Mouse (Mus musculus): ENCODE data around the gene Phyh.
"Not testable (repeated sequence)": the region's sequence is repeated elsewhere in the genome, so short reads cannot be mapped to it uniquely, and the experiment has no call there.

The Phyh gene

GRCm38 (mm10) chr2:4921019-4921418 is 2.2 kb downstream of the Phyh start:
- DNase-seq, result no peak

- no peak for DNase-seq
Observed at GRCm38 (mm10) chr2:4922476-4923164, 3.8 kb downstream of the Phyh start.

- DNase-seq, result no peak
Observed at GRCm38 (mm10) chr2:4927391-4927790, 8.6 kb downstream of the Phyh start.

DNA sequence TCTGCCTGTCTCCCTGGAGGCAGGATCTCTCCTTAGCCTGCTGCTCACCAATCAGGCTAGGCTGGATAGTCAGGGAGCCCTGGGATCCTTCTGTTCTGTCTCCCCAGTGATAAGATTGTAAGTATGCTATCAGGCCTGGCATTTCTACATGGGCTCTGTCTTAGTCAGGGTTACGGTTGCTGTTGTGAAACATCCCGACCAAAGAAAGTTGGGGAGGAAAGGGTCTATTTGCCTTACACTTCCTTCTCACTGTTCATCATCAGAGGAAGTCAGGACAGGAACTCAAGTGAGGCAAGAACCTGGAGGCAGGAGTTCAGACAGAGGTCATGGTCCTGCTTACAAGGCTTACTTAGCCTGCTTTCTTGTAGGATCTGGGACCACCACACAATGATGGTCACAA is 10.4 kb downstream of the Phyh start:
- no peak for DNase-seq

DNA sequence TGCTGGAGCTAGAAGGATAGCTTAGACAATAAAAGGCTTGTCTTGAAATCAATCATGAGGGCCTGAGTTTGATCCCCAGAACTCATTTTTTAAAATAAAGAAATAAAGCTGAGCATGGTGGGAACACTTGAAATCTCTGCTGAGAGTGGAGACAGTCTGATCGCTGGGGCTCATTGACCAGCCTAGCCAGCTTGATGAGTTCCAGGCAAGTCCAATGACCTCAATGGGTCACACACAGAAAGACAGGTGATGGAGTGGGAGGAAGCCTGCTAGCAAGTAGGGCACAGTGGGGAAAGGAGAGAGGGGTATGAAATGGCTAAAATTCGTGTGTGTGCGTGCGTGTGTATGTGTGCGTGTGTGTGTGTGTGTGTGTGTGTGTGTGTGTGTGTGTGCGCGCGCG is 15.7 kb downstream of the Phyh start:
- no peak for DNase-seq

- DNase-seq, result no peak
Observed at GRCm38 (mm10) chr2:4937931-4938330, 19.1 kb downstream of the Phyh start.

DNA sequence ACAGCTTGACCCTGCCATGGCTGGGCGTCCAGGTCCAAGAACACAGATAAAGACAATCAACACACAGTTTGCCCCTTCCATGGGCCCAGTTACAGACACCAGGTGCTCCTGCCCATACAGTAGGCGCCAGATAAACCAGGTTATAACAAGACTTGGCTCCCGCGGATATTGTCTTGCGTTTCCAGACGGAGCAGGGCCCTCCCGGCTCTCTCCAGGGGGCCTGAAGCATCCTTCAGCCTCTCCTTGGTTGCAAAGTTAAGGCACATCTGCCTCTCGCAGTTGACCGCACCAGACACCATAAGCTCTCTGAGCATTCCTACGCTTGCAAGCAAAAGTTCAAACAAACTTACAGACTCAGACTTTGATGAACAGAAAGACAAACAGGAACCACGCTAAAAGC is 22.0 kb downstream of the Phyh start:
- no peak for DNase-seq

DNA sequence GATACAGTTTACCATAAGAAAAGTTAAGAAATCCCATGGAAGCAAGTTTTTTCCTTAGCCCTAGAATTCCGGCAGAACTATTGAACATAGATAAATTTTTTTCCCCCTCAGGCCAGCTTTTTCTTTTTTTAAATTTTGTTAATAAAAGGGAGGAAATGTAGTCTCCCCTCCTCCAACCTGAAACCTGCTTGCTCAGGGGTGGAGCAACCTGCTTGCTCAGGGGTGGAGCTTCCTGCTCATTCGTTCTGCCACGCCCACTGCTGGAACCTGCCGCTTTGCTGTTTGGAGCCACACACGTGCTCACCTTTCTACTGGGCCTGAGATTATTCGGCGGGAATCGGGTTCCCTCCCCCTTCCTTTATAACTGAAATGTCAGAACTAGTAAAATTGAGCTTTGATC is 30.9 kb downstream of the Phyh start:
- not testable (repeated sequence) for DNase-seq

GRCm38 (mm10) chr2:4950986-4951385 is 32.2 kb downstream of the Phyh start:
- DNase-seq, result no peak

DNA sequence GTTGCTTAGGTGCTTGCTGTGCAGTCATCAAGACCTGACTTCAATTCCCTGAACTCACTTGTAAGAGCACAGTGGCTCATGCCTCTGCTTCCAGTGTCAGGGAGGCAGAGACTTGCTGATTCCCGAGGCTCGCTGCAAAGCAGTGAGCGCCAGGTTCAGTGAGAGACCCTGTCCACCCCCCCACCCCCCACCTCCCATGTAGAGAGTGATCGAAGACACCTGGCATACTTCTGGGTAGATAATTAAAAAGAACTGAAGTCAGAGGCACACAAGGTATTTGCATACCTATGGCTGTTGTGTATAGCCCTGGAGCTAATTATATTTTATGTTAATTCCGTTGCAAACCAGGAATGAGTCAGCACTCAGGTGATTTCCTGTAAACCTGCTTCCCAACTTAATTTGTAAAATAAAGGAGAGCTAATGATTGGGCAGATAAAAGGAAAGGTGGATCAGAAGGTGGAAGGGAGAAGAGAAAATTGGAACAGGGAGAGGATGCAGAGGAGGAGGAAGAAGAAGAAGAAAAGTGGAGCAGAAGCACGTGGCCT is 35.5 kb downstream of the Phyh start:
- DNase-seq, result no peak

DNA sequence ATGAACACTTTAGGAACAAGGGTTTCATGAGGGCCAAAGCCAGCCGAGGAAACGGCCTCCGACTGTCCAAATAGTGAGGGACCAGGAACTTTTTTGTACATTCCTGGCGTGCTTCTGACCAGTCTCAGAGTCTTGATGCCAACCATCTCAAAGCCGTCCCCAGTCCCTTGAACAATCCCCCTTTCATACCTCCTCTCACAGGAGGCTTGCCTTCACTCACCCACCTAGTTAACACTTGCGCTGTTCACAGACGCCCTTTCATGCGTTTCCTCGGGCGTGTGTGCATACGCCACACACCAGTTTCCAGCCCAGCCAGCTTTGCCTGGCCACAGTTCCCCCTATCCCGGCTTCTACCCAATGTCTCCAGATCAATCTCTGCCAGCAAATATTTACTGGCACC is 39.2 kb downstream of the Phyh start:
- no peak for DNase-seq

DNA sequence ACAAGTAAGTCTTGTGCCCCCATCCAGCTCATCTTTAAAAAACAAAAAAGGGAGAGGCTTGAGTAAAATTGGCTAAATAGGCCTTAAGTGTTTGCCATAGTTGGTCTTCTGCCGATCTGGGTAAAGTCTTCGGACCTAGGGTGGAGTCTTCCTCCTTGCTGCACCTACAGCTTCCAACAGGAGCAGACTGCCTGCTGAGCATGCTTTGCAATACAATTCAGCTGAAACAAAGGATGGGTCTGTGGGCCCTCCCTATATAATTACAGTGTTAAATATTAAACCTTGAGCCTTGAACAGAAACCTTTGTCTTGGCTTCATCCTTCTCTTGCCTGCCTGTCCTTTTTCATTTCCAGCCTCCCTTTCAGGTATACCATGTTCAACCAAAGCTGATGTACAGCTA is 49.0 kb downstream of the Phyh start:
- DNase-seq, result no peak

DNA sequence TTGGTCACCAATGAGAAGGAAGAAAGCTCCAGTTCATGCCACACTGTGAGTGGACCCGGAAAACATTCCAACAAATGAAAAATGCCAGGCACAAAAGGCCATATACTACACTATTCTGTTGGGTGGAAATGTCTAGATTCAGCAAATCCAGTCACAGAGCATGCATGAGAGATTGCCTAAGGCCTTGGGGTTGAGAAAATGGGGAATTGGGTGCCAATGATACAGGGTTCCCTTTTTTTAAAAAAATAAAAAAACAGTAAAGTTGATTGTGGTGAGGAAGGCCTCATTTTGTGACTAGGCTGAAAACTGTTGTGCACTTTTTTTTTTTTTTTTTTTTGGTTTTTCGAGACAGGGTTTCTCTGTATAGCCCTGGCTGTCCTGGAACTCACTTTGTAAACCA is 50.3 kb downstream of the Phyh start:
- DNase-seq, result no peak

- no peak for DNase-seq
Observed at GRCm38 (mm10) chr2:4975807-4976206, 57.0 kb downstream of the Phyh start, which contains the start of gene Ucma. Gene Ucma (plus strand): TSS chr2:4976122.

- DNase-seq, result peak; percentile 31
Observed at GRCm38 (mm10) chr2:4978091-4978490, 59.3 kb downstream of the Phyh start.

GRCm38 (mm10) chr2:4983987-4984386 is 65.2 kb downstream of the Phyh start:
- DNase-seq, result no peak

- DNase-seq, result no peak
Observed at GRCm38 (mm10) chr2:4985000-4985399, 66.2 kb downstream of the Phyh start.

- DNase-seq, result no peak
Observed at GRCm38 (mm10) chr2:4986798-4987197, 68.0 kb downstream of the Phyh start.

DNA sequence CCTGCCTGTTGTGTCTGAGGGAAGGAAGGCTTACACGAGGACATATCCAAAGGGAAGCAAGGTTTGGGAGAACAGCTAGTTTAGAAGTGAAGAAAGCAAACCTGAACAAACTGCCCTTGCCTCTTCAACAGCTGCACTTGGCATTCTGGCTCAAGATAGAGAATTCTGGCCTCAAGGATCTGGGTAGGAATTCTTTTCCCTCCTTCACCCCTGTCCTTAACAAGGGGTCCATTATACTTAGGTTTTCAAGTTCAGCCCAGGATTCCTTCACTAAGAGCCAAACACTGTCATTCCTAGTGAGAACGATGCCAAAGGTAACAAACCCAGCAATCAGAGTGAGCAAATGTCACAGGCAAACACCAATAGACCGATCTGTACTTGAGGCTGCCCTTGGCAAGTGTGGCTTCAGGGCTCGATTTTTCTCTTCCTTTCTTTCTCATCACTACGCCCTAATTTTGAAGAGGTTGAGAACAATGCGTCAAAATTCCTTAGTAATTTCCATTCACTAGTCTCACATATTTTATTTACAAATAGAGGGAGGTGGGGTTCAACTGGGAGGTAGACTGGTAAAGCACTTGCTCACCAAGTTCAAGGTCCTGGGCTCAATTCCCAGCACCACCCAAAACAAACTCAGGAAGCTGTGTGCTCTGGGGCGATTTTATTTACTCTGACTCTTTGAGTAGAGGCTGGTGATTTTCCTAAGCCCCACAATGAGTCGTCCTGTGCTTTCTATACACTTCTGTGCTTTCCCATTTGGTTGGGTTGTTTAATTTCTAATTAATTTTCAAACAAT is 68.8 kb downstream of the Phyh start:
- DNase-seq, result no peak

Measured in right cerebral cortex, postnatal 4 days (tissue).